Mouse (Mus musculus) mouse embryonic stem cell (cell line): Measurements from ENCODE around the gene Tnrc6c.

Experiments
- in situ Hi-C, 2 experiments: fragments of 300-500 bp; cut with MboI; formaldehyde crosslinking; loops; 1 replicate in 1 of 2; 3 replicates in 1 of 2; pipeline ENCODE4 v1.14.3; 2019 to 2020; ENCODE audit warnings: low sequenced_read_pairs in 2 of 2, low pct_unique_long_range_greater_than_20kb in 1 of 2, mixed read lengths in 1 of 2; ENCODE audit not compliant: unreplicated experiment in 1 of 2

The Tnrc6c gene

DNA sequence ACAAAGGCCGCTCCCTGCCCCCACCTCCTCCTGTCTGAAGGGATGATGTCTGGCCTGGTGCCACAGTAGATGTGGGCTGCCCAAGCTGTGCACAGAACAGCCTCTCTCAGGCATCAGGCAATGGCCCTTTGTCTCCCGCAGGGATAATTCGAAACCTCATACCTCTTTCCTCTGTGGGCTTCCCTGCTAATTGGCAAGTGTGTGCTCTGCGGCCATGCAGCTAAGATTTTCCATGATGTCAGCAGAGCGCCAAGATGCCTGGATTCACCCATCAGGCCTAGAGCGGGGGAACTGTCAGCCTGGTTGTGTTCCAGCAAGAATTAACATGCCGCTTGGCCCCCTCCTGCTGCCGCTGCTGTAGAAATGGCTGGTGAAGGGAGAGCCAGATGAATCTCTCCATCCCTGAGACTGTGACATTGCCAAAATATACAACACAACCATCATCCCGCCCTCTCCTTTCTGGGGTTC, 25.7 kb upstream of the Tnrc6c start:
- in situ Hi-C loops = no loop called here

DNA sequence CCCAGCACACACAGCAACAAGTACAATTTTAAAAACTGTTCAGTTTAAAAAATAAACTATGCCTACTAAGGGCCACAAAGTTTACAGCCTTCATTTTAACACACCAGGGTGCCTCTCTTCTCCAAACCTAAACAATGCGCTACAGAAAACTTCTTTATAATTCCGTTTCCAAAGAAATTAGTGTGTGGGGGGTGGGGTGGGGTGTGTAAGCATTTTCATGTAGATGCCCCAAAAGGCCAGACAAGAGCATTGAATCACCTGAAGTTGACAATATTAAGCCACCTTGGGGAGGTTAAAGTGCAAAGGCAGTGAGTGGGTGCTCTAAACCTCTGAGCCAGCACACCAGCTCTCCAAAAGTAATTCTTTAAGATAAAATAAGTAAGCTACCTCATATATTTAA, 24.2 kb upstream of the Tnrc6c start:
- in situ Hi-C loops = no loop called here

DNA sequence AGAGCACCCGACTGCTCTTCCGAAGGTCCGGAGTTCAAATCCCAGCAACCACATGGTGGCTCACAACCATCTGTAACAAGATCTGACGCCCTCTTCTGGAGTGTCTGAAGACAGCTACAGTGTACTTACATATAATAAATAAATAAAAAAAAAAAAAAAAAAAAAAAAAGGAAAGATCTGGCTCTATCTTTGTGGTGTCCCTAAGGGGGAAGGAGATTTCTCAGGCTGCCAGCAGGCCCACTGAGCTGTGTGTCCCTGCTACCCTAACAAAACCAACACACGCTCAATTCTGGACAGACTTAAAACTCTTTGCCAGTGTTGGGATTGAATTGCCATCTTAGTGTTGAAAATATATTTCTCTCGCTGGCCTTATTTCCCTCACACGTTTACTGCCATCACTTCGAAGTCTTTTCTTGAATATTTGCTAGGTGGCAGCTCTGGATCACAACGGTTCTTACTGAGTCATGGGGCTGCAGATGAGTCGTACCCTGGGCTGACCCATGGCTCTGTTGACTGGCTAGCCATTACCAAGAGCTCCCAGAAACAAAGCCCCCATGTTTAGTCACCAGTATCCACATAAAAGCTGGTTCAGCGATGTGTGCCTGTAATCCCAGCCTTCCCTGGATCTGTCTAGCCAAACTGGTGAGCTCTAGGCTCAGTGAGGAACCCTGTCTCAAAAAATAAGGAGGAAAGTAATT, 23.1 kb upstream of the Tnrc6c start:
- in situ Hi-C loops = no loop called here

- in situ Hi-C loops = no loop called here
Measured at GRCm38 (mm10) chr11:117633310-117633709, 20.8 kb upstream of the Tnrc6c start.

- in situ Hi-C loops = no loop called here
Measured at GRCm38 (mm10) chr11:117638386-117638785, 15.7 kb upstream of the Tnrc6c start.

DNA sequence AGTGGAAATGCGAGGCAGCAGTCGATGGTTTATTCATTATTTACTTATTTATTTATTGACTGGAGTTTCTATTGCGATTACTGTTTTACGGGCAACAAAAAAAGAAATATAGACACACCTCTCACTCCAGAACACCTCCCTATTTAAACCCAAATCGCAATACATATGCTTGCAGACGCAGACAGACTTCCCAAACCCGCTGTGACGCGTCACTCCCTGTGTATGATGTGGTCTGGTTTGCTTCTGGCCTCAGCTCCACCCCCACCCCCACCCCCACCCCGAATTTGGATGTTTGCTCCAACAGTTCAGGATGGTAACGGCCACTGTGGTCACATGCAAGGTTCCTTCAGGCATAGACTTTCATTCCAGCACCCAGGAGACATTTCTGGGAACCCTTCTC, 15.3 kb upstream of the Tnrc6c start:
- in situ Hi-C loops = no loop called here

- in situ Hi-C loops = no loop called here
Measured at GRCm38 (mm10) chr11:117639331-117639970, 14.6 kb upstream of the Tnrc6c start.

- in situ Hi-C loops = no loop called here
Measured at GRCm38 (mm10) chr11:117642181-117642580, 11.9 kb upstream of the Tnrc6c start.

- in situ Hi-C loops = no loop called here
Measured at GRCm38 (mm10) chr11:117643240-117643639, 10.8 kb upstream of the Tnrc6c start.

- in situ Hi-C loops = no loop called here
Measured at GRCm38 (mm10) chr11:117646786-117647185, 7.3 kb upstream of the Tnrc6c start.

- in situ Hi-C loops = no loop called here
Measured at GRCm38 (mm10) chr11:117648005-117648404, 6.1 kb upstream of the Tnrc6c start.

DNA sequence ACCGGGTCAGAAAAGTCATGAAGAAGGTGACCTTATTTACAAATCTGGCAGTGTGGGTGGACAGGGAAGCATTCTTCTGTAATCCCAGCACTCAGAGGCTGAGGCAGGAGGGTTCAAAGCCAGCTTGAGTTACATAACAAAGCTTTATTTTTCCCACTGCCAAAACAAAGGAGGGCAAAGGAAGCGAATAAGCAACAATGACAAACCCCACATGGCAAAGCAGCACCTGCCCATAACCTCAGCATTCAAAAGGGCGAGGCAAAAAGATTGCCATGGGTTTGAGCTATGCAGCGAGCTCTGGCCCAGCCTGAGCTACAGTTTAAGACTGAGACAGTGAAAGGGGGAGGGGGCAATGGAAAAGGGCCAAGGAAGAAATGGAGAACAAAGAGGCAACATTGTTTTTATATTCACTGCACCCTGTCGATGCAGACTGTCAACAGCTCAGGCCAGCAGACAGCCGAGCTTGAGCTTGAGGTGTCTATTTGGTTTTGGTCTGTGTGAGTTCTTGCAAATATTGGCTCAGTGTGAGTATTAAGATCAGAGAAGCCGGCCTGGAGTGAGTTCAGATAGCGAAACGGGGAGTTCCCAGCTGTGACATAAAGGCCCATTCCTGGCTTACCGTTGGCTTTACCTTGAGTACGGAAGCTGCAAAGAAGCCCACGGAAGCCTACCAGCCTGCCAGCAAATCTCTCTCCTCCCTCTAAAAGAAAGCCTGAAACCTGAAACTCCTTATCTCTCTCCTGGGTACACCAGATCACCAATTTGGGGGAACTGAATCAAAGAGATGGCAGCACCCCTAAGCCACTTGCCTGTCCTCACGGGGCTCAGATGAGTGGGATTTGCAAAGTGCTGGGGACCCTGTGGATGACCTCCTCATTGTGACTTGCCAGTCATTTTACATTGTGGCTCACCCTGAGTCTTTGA, 3.1 kb upstream of the Tnrc6c start:
- in situ Hi-C loops = no loop called here

- in situ Hi-C loops = no loop called here
Measured at GRCm38 (mm10) chr11:117652907-117653306, 1.2 kb upstream of the Tnrc6c start.

DNA sequence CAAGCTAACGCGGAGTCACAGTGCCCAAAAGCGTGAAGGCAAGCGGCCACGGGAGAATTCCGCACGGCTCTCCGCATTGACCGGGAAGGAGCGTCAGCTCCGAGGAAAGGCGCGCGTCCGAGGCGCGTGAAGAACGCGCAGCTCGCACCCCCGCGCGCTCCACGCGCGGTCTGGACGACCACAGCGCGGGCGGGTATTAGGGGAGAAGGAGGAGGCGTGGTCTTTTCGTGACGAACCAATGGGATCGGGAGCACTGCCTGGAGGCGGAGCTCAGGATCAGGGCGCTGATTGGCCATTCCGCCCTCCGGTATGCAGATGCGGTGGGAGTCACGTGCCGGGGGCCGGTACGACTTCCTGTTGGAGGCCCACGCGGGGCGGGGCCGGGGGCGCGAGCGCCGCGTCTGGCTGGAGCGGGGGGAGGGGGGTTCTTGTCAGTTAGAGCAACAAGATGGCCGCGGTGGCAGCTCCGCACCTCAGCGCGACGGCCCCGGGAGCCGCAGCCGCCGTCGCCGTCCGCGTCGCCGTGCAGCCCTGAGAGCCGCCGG, 363 bp downstream of the Tnrc6c start:
- in situ Hi-C loops = no loop called here

DNA sequence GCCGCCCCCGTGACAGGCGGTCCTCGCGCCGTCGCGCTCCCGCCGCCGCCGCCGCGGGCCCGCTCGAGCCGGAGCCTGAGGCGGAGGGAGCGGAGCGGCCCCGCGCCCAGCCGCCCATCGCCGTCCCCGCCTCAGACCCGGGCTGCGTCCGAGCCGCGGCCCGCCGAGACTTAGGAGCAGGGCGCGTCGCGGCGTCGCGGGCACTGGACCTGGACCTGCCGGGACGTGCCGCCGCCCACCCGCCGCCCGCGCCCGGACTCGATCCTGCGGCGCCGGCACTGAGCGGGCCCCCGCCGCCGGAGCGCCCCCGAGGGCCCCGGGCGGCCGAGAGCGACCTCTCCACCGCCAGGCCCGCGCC, 824 bp downstream of the Tnrc6c start:
- in situ Hi-C loops = no loop called here

- in situ Hi-C loops = no loop called here
Measured at GRCm38 (mm10) chr11:117655292-117656076, 1.4 kb downstream of the Tnrc6c start.

DNA sequence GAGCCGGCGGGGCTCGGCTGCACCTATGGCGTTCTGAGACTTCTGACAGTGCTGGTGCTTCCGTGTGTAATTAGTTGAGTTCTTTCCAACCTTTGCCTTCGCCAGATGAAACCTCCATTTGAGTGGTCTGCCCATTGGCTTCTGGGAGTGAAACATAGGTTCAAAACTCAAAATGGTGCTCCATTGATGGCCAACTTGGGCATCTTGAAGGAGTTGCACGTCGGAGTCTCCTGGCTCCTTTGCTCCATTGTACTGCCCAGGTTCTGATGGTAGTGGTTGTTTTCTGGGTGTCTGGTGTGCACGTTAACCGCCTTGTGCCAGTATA, 1.9 kb downstream of the Tnrc6c start:
- in situ Hi-C loops = no loop called here

DNA sequence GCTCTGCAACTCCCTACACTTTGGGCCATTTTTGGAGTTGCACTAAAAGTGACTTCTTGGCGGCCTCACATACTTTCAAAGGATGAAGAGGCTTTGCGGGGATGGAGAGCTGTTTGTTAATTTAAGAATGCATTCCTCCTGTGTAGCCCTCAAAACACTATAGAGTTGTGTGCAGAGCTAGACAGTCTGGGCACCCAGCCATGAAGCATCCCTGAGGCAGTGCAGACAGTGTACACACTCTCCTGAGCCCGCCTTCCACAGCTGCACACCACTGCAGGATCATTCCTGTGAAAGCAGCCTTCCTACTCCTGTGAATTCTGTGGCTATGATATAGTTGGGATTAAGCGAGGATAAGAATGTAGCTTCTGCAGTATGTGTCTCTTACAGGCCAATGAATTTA, 4.9 kb downstream of the Tnrc6c start:
- in situ Hi-C loops = no loop called here
